ENCODE assay signal across 8 mouse cellular contexts in genomic region chr13:51202844-51203173, GRCm38 (mm10). TPM values are rescaled to one million over a fixed set of nuclear protein-coding genes. Genes with fewer than 3 reads are reported as not detected.
DNase-seq lines count a peak whose midpoint lies in the region; ATAC-seq and TF ChIP-seq lines count a peak whose summit lies in the region.
"Not testable (repeated sequence)": the region's sequence is repeated elsewhere in the genome, so short reads cannot be mapped to it uniquely, and the experiment has no call there.

No protein-coding gene starts in this region.

- 0 out of 2 replicates have a peak overlapping the region, but pooled peaks have one; percentile 54 for H3K9ac ChIP-seq in heart, embryonic 11.5 days (ENCODE audit: low read depth, low read length)
- H3K9ac ChIP-seq in limb, embryonic 13.5 days: peak overlapping the region; percentile 59
- 0 out of 2 replicates have a peak overlapping the region, but pooled peaks have one; percentile 39 for H3K9ac ChIP-seq in midbrain, embryonic 13.5 days (replicated peaks)

- WGBS in heart, embryonic 11.5 days (ENCODE audit: insufficient replicate concordance): 4% methylated on average over 28 of the region's 28 CpGs
- WGBS in limb, embryonic 13.5 days: 3% methylated on average over 28 of the region's 28 CpGs
- WGBS in midbrain, embryonic 13.5 days: 9% methylated on average over 28 of the region's 28 CpGs

- H3K27me3 ChIP-seq in heart, embryonic 11.5 days (ENCODE audit: control insufficient read depth, insufficient read depth, low read length); limb, embryonic 13.5 days; midbrain, embryonic 13.5 days: not testable (repeated sequence)

- TF ChIP-seq POLR2A in brain, embryonic 14.5 days (IDR thresholded peaks at IDR 0.05; ENCODE audit: borderline replicate concordance, extremely low read depth, insufficient read depth, insufficient read length, poor library complexity, severe bottlenecking): not testable (repeated sequence)

- peak; percentile 72; the same call in 1 of the 2 replicates for ATAC-seq in erythroblast, adult 5-6 weeks (replicated peaks; ENCODE audit: low FRiP score, poor library complexity, severe bottlenecking)
- 0 out of 2 replicates have a peak, but pooled peaks have one; percentile 35 for ATAC-seq in heart, embryonic 11.5 days (replicated peaks; ENCODE audit: insufficient number of reproducible peaks, low FRiP score, low TSS enrichment)
- ATAC-seq in limb, embryonic 13.5 days (ENCODE audit: low FRiP score, low read depth): 0 out of 2 replicates have a peak, but pooled peaks have one; percentile 36
- peak; percentile 55 for ATAC-seq in midbrain, embryonic 13.5 days

- H3K36me3 ChIP-seq in heart, embryonic 11.5 days (ENCODE audit: control insufficient read depth, insufficient read depth, low read length); limb, embryonic 13.5 days; midbrain, embryonic 13.5 days: not testable (repeated sequence)

- H3K4me3 ChIP-seq in heart, embryonic 11.5 days (ENCODE audit: low read depth, low read length): peak overlapping the region; percentile 39
- peak overlapping the region; percentile 35 for H3K4me3 ChIP-seq in limb, embryonic 13.5 days
- H3K4me3 ChIP-seq in midbrain, embryonic 13.5 days (replicated peaks): peak overlapping the region; percentile 33

- H3K9me3 ChIP-seq in heart, embryonic 11.5 days (replicated peaks; ENCODE audit: control insufficient read depth, low read length); midbrain, embryonic 13.5 days: not testable (repeated sequence)
- 0 out of 2 replicates have a peak, but pooled peaks cover 13% of the 10 kb centered on the region for H3K9me3 ChIP-seq in limb, embryonic 13.5 days

- not testable (repeated sequence) for H3K27ac ChIP-seq in heart, embryonic 11.5 days (ENCODE audit: low read depth, low read length); limb, embryonic 13.5 days; midbrain, embryonic 13.5 days

- H3K4me2 ChIP-seq in heart, embryonic 11.5 days: peak overlapping the region; percentile 62
- peak overlapping the region; percentile 59 for H3K4me2 ChIP-seq in limb, embryonic 13.5 days (replicated peaks)
- peak overlapping the region; percentile 56 for H3K4me2 ChIP-seq in midbrain, embryonic 13.5 days (replicated peaks)

- H3K4me1 ChIP-seq in heart, embryonic 11.5 days (ENCODE audit: control insufficient read depth, insufficient read depth, low read length); limb, embryonic 13.5 days; midbrain, embryonic 13.5 days (replicated peaks): not testable (repeated sequence)

- DNase-seq in 3134 (ENCODE audit: extremely low read depth, insufficient read length, low spot score): peak; percentile 93
- peak; percentile 59 for DNase-seq in brain, embryonic 14.5 days (ENCODE audit: low read depth)
- peak; percentile 43 for DNase-seq in kidney, adult 9 months
- DNase-seq in spleen, adult 12 weeks (ENCODE audit: low spot score): peak; percentile 80

- TF ChIP-seq CTCF in brain, embryonic 14.5 days (IDR thresholded peaks at IDR 0.05; ENCODE audit: borderline replicate concordance, extremely low read depth, insufficient read depth, insufficient read length): not testable (repeated sequence)

RNA-seq across cellular contexts. Expression of gene Nxnl2, which starts 32.0 kb away (rescaled TPM):
- polyA plus RNA-seq in brain, embryonic 14.5 days (2012; rRNA removed): 1.3 TPM in 2 replicates
- total RNA-seq in erythroblast, adult 5-6 weeks (2015; ENCODE audit: low replicate concordance): not detected in 2 replicates
- total RNA-seq in erythroblast, adult 5-6 weeks (2017; ENCODE audit: low replicate concordance): not detected in 2 replicates
- polyA plus RNA-seq in heart, embryonic 11.5 days (2014; fragmentation: Nextera tagmentation; extraction: Ambion mirVana): 0.69 and 1.2 TPM in 2 replicates
- 10.0 and 11.3 TPM in 2 replicates for polyA plus RNA-seq in limb, embryonic 13.5 days (2015; fragmentation: Nextera tagmentation; extraction: Ambion mirVana)
- polyA plus RNA-seq in midbrain, embryonic 13.5 days (2015; fragmentation: Nextera tagmentation; extraction: Ambion mirVana): 0.50 and 0.67 TPM in 2 replicates

Comparison
In these comparisons a context has a peak if more than half of its experiments do, and no peak if none do; other contexts are left out.
1. DNase-seq: peak in every context shown above with its lines; median percentile 93 in 3134; 80 in spleen, adult 12 weeks; 59 in brain, embryonic 14.5 days; 43 in kidney, adult 9 months.